Mouse (Mus musculus): ENCODE data around the gene Gm48551. TPM values are rescaled to one million over a fixed set of nuclear protein-coding genes. Genes with fewer than 3 reads are reported as not detected.

The Gm48551 gene
- polyA plus RNA-seq, 1 experiment, result 6.9 TPM

- DNase-seq (ENCODE audit: extremely low spot score in 1 of 2, low spot score in 1 of 2), result peak; percentile 69 to 93
Observed at GRCm38 (mm10) chr10:81356991-81357844, 27.0 kb upstream of the Gm48551 start, which contains the start of gene Mfsd12. Gene Mfsd12 (plus strand): TSS chr10:81357491.

- DNase-seq (ENCODE audit: extremely low spot score in 1 of 2, low spot score in 1 of 2), result no peak
Observed at GRCm38 (mm10) chr10:81358209-81358608, 26.1 kb upstream of the Gm48551 start.

GRCm38 (mm10) chr10:81358841-81359240 lies 25.4 kb upstream of the Gm48551 start:
- DNase-seq (ENCODE audit: extremely low spot score in 1 of 2, low spot score in 1 of 2), result no peak

GRCm38 (mm10) chr10:81360721-81361120 lies 23.5 kb upstream of the Gm48551 start:
- no peak for DNase-seq (ENCODE audit: extremely low spot score in 1 of 2, low spot score in 1 of 2)

GRCm38 (mm10) chr10:81362336-81362949 lies 21.8 kb upstream of the Gm48551 start:
- DNase-seq (ENCODE audit: extremely low spot score in 1 of 2, low spot score in 1 of 2), result no peak

- no peak for DNase-seq (ENCODE audit: extremely low spot score in 1 of 2, low spot score in 1 of 2)
Observed at GRCm38 (mm10) chr10:81363436-81364346, 20.6 kb upstream of the Gm48551 start.

- DNase-seq (ENCODE audit: extremely low spot score in 1 of 2, low spot score in 1 of 2), result no peak
Observed at GRCm38 (mm10) chr10:81364666-81365065, 19.6 kb upstream of the Gm48551 start.

GRCm38 (mm10) chr10:81365073-81365472 lies 19.2 kb upstream of the Gm48551 start:
- peak in 1 of 2 experiments; percentile 54 for DNase-seq (ENCODE audit: extremely low spot score in 1 of 2, low spot score in 1 of 2)

- DNase-seq (ENCODE audit: extremely low spot score in 1 of 2, low spot score in 1 of 2), result no peak
Observed at GRCm38 (mm10) chr10:81365672-81366476, 18.4 kb upstream of the Gm48551 start, which contains the start of gene 4930404N11Rik. Gene 4930404N11Rik (minus strand): TSS chr10:81365816.

GRCm38 (mm10) chr10:81366477-81367206 lies 17.6 kb upstream of the Gm48551 start:
- no peak for DNase-seq (ENCODE audit: extremely low spot score in 1 of 2, low spot score in 1 of 2)

GRCm38 (mm10) chr10:81367207-81367495 lies 17.1 kb upstream of the Gm48551 start:
- no peak for DNase-seq (ENCODE audit: extremely low spot score in 1 of 2, low spot score in 1 of 2)

- no peak for DNase-seq (ENCODE audit: extremely low spot score in 1 of 2, low spot score in 1 of 2)
Observed at GRCm38 (mm10) chr10:81375322-81375721, 8.9 kb upstream of the Gm48551 start.

GRCm38 (mm10) chr10:81376561-81377361 lies 7.5 kb upstream of the Gm48551 start:
- no peak for DNase-seq (ENCODE audit: extremely low spot score in 1 of 2, low spot score in 1 of 2)

GRCm38 (mm10) chr10:81377362-81377664 lies 7.0 kb upstream of the Gm48551 start:
- DNase-seq (ENCODE audit: extremely low spot score in 1 of 2, low spot score in 1 of 2), result no peak

- no peak for DNase-seq (ENCODE audit: extremely low spot score in 1 of 2, low spot score in 1 of 2)
Observed at GRCm38 (mm10) chr10:81377793-81378552, 6.3 kb upstream of the Gm48551 start, which contains the start of gene Fzr1. Gene Fzr1 (minus strand): TSS chr10:81378516.

- DNase-seq (ENCODE audit: extremely low spot score in 1 of 2, low spot score in 1 of 2), result peak; percentile 100
Observed at GRCm38 (mm10) chr10:81378553-81379182, 5.6 kb upstream of the Gm48551 start.

GRCm38 (mm10) chr10:81379183-81379553 lies 5.1 kb upstream of the Gm48551 start:
- no peak for DNase-seq (ENCODE audit: extremely low spot score in 1 of 2, low spot score in 1 of 2)
